ENCODE assay signal across 8 mouse cellular contexts in the genomic region with DNA sequence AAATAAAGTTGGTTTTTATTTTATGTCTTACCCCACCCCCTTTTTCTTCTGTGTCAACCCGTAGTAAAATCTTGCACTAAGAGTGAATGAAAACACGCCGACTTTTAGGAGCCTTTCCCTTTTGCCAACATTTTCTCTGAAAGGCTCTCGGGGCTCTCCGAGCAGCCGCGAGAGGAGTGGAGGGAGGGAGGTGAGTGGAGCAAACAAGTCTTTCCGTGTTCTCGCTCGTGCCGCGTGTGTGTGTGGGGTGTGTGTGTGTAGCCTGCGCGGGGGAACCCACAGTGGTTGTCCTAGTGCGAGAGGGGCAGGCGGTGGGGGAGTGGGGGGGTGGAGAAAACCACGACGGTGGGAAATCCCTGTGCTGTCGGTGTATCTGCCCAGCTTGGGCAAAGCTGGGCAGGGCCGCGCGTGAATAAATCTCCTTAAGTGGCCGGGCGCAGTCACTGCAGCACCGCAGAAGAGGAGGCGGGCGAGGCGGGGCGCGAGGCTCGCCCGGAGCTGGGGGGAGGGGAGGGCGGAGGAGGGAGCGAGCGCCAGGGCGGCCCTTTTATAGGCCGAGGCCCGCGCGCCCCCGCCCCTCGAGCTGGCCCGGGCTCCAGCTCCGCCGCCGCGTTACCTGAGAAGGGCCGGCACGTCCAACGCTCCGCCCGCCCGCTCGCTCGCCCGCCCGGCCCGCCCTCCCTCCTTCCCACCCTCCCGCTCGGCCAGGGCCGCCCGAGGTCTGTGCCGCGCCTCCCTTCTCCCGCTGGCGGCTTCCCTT. TPM values are rescaled to one million over a fixed set of nuclear protein-coding genes. Genes with fewer than 3 reads are reported as not detected.
DNase-seq lines count a peak whose midpoint lies in the region; ATAC-seq and TF ChIP-seq lines count a peak whose summit lies in the region.

No protein-coding gene starts in this region.

- no peak; the same call in 1 of the 2 replicates for TF ChIP-seq POLR2A in testis, adult 2 months (IDR thresholded peaks at IDR 0.05; ENCODE audit: control insufficient read depth, low read depth, low read length)

- peak; percentile 17; the same call in 1 of the 2 replicates for TF ChIP-seq CTCF in liver, embryonic 14.5 days (IDR thresholded peaks at IDR 0.05; ENCODE audit: low read depth)
- TF ChIP-seq CTCF in testis, adult 2 months (IDR thresholded peaks at IDR 0.05; ENCODE audit: control insufficient read depth, insufficient read depth, insufficient replicate concordance, low read depth, low read length) = no peak

- peaks cover 4% of the 10 kb centered on the region for H3K36me3 ChIP-seq in heart, embryonic 13.5 days
- no peaks in the 10 kb centered on the region for H3K36me3 ChIP-seq in liver, embryonic 14.5 days (replicated peaks; ENCODE audit: control insufficient read depth, insufficient read depth, low read depth)
- no peaks in the 10 kb centered on the region for H3K36me3 ChIP-seq in testis, adult 2 months (ENCODE audit: control insufficient read depth, insufficient read depth, low read length)

- H3K27me3 ChIP-seq in heart, embryonic 13.5 days (replicated peaks) = no peaks in the 10 kb centered on the region
- H3K27me3 ChIP-seq in liver, embryonic 14.5 days (ENCODE audit: control insufficient read depth, insufficient read depth, low read length) = no peaks in the 10 kb centered on the region
- no peaks in the 10 kb centered on the region for H3K27me3 ChIP-seq in testis, adult 2 months (ENCODE audit: control insufficient read depth, insufficient read depth, low read length)

- peak overlapping the region; percentile 97 for H3K4me3 ChIP-seq in brown adipose tissue, adult 24 weeks (ENCODE audit: insufficient read depth, low read depth, low read length)
- H3K4me3 ChIP-seq in heart, embryonic 13.5 days = peak overlapping the region; percentile 88
- H3K4me3 ChIP-seq in liver, embryonic 14.5 days (ENCODE audit: insufficient read depth in 1 of 2, low read depth in 2 of 2, low read length in 2 of 2) = peak overlapping the region; percentile 96 to 98
- peak overlapping the region; percentile 97 for H3K4me3 ChIP-seq in testis, adult 2 months (ENCODE audit: control insufficient read depth, low read depth, low read length)

- H3K4me2 ChIP-seq in heart, embryonic 13.5 days = peak overlapping the region; percentile 84
- H3K4me2 ChIP-seq in liver, embryonic 14.5 days (ENCODE audit: low read depth) = peak overlapping the region; percentile 86

- no peaks in the 10 kb centered on the region for H3K9me3 ChIP-seq in heart, embryonic 13.5 days
- H3K9me3 ChIP-seq in liver, embryonic 14.5 days (ENCODE audit: control insufficient read depth, low read length) = no peaks in the 10 kb centered on the region

- TF ChIP-seq EP300 in liver, embryonic 14.5 days (IDR thresholded peaks at IDR 0.05; ENCODE audit: low read depth) = no peak

- H3K9ac ChIP-seq in heart, embryonic 13.5 days = peak overlapping the region; percentile 97
- H3K9ac ChIP-seq in liver, embryonic 14.5 days (replicated peaks) = peak overlapping the region; percentile 97

- WGBS in heart, embryonic 13.5 days = under 1% methylated on average over 48 of the region's 66 CpGs
- under 1% methylated on average over 36 of the region's 66 CpGs for WGBS in liver, embryonic 14.5 days (ENCODE audit: insufficient replicate concordance)

- peak; percentile 80 for DNase-seq in CD8-positive naive resting alpha-beta T cell, adult 2 months (ENCODE audit: low read depth in 2 of 2, low spot score in 2 of 2)
- peak; percentile 68 for DNase-seq in fibroblast of lung, adult 2 months (ENCODE audit: low read depth)
- peak; percentile 95 to 98 for DNase-seq in kidney, postnatal 25 days
- DNase-seq in liver, embryonic 14.5 days (ENCODE audit: low read depth in 3 of 3, low spot score in 3 of 3) = peak; percentile 84 to 85 (median 85)
- peak; percentile 92 for DNase-seq in neural tube, embryonic 10.5 days (ENCODE audit: extremely low spot score, low spot score)

- peak; percentile 86 for ATAC-seq in heart, embryonic 13.5 days (ENCODE audit: extremely low read depth, insufficient number of reproducible peaks, low FRiP score, low TSS enrichment)
- ATAC-seq in liver, embryonic 14.5 days (ENCODE audit: insufficient read depth) = peak; percentile 92

- no peaks in the 10 kb centered on the region for H3K4me1 ChIP-seq in brown adipose tissue, adult 24 weeks (ENCODE audit: control insufficient read depth, insufficient read depth, insufficient read length, low read length)
- H3K4me1 ChIP-seq in heart, embryonic 13.5 days = peaks cover 25% of the 10 kb centered on the region
- H3K4me1 ChIP-seq in liver, embryonic 14.5 days (replicated peaks; ENCODE audit: control insufficient read depth in 2 of 2, insufficient read depth in 2 of 2, low read length in 1 of 2) = peaks cover 5 to 10% of the 10 kb centered on the region in 2 experiments
- H3K4me1 ChIP-seq in testis, adult 2 months (ENCODE audit: control insufficient read depth, insufficient read depth, low read length) = no peaks in the 10 kb centered on the region; the same call in 1 of the 2 replicates

- H3K27ac ChIP-seq in brown adipose tissue, adult 24 weeks (replicated peaks; ENCODE audit: low read depth, low read length) = peak overlapping the region; percentile 98
- peak overlapping the region; percentile 100 for H3K27ac ChIP-seq in heart, embryonic 13.5 days (replicated peaks)
- H3K27ac ChIP-seq in liver, embryonic 14.5 days = peak overlapping the region; percentile 82
- peak overlapping the region; percentile 99 for H3K27ac ChIP-seq in testis, adult 2 months (ENCODE audit: control insufficient read depth, insufficient read depth, low read depth, low read length)

RNA-seq across cellular contexts. Expression of gene Rev3l, which starts 0.8 kb away (rescaled TPM):
- 4.3 and 6.9 TPM in 2 replicates for polyA plus RNA-seq in brown adipose tissue, adult 24 weeks (2012; ENCODE audit: insufficient read depth, insufficient read length, missing spikeins)
- 8.1 and 8.6 TPM in 2 replicates for polyA plus RNA-seq in heart, embryonic 13.5 days (2015; fragmentation: Nextera tagmentation; extraction: Ambion mirVana)
- 6.3 and 10.0 TPM in 2 replicates for polyA plus RNA-seq in liver, embryonic 14.5 days (2012; rRNA removed)
- polyA plus RNA-seq in liver, embryonic 14.5 days (2014; fragmentation: Nextera tagmentation; extraction: Ambion mirVana) = 4.9 and 5.7 TPM in 2 replicates
- polyA plus RNA-seq in testis, adult 2 months (2012; rRNA removed) = 31.1 and 38.4 TPM in 2 replicates

Comparison
In these comparisons a context has a peak if more than half of its experiments do, and no peak if none do; other contexts are left out.
1. Peak in every context shown above with its lines: DNase-seq, ATAC-seq, H3K4me3 ChIP-seq and H3K27ac ChIP-seq.